Mouse (Mus musculus): ENCODE results near the gene Foxg1. TPM values are rescaled to one million over a fixed set of nuclear protein-coding genes. Genes with fewer than 3 reads are reported as not detected.

Foxg1 gene
- polyA plus RNA-seq, 1 experiment from 2014 or later = not detected

GRCm38 (mm10) chr12:49380442-49380841 lies 2.0 kb upstream of the Foxg1 start:
- Histone ChIP-seq H3K4me3 (ENCODE audit: low read depth, low read length) (no peak overlapping the region), H3K9me3 (ENCODE audit: control insufficient read depth) (no peaks in the 10 kb centered on the region), H3K4me2 (replicated peaks; ENCODE audit: low read depth) (no peak overlapping the region), H3K4me1 (replicated peaks; ENCODE audit: control insufficient read depth, insufficient read depth, low read length) (no peaks in the 10 kb centered on the region), H3K27ac (ENCODE audit: low read depth, low read length) (no peak overlapping the region), H3K27me3 (replicated peaks; ENCODE audit: control insufficient read depth, insufficient read depth, low read length) (peaks cover 100% of the 10 kb centered on the region), H3K36me3 (ENCODE audit: control insufficient read depth, insufficient read depth) (no peaks in the 10 kb centered on the region), H3K9ac (ENCODE audit: low read depth, low read length) (no peak overlapping the region)
- no peak for ATAC-seq
- no peak for TF ChIP-seq CTCF (IDR thresholded peaks at IDR 0.05; ENCODE audit: low read depth)
- 2% methylated on average over 4 of the region's 4 CpGs for WGBS

GRCm38 (mm10) chr12:49381031-49381525 lies 1.4 kb upstream of the Foxg1 start:
- ATAC-seq = no peak
- H3K4me2 ChIP-seq (replicated peaks; ENCODE audit: low read depth) = no peak overlapping the region
- no peak overlapping the region for H3K4me3 ChIP-seq (ENCODE audit: low read depth, low read length)
- H3K4me1 ChIP-seq (replicated peaks; ENCODE audit: control insufficient read depth, insufficient read depth, low read length) = no peaks in the 10 kb centered on the region
- WGBS = 3% methylated on average over 4 of the region's 4 CpGs
- TF ChIP-seq CTCF (IDR thresholded peaks at IDR 0.05; ENCODE audit: low read depth) = no peak
- H3K36me3 ChIP-seq (ENCODE audit: control insufficient read depth, insufficient read depth) = no peaks in the 10 kb centered on the region
- no peaks in the 10 kb centered on the region for H3K9me3 ChIP-seq (ENCODE audit: control insufficient read depth)
- H3K9ac ChIP-seq (ENCODE audit: low read depth, low read length) = no peak overlapping the region
- no peak overlapping the region for H3K27ac ChIP-seq (ENCODE audit: low read depth, low read length)
- H3K27me3 ChIP-seq (replicated peaks; ENCODE audit: control insufficient read depth, insufficient read depth, low read length) = peaks cover 100% of the 10 kb centered on the region

DNA sequence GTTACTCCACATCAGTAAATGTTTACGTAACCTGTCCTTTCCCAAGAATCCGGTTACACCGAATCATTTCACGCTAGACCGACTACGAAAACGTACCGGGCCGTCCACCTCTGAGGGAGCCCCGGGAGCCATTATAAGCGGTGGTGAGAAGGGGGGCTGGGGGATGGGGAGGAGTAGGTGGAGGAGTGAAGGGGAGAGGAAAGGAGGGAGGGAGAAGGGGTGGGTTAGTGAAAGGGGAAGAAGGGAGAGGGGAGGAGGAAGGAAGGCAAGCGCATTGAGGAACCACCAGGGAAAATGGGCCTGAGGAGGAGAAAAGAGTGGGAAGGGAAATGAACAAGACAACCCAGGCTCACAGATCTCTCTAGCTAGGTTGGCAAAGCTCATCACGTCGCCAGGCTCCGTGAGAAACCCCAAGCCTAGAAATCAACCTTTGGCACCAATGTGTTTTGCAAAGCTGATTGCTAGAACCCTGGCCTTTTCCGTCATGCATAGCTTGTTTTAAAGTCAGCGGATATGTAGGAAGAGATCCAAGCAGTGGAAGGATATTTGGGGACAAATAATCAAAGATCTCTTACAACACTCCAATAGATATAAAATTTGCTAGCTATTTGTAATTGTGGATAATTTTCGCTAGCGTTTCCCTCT lies 617 bp upstream of the Foxg1 start:
- no peak overlapping the region for H3K27ac ChIP-seq (ENCODE audit: low read depth, low read length)
- no peak for ATAC-seq
- 2% methylated on average over 19 of the region's 19 CpGs for WGBS
- no peaks in the 10 kb centered on the region for H3K9me3 ChIP-seq (ENCODE audit: control insufficient read depth)
- H3K36me3 ChIP-seq (ENCODE audit: control insufficient read depth, insufficient read depth) = no peaks in the 10 kb centered on the region
- TF ChIP-seq CTCF (IDR thresholded peaks at IDR 0.05; ENCODE audit: low read depth) = no peak
- no peak overlapping the region for H3K9ac ChIP-seq (ENCODE audit: low read depth, low read length)
- H3K27me3 ChIP-seq (replicated peaks; ENCODE audit: control insufficient read depth, insufficient read depth, low read length) = peaks cover 100% of the 10 kb centered on the region
- no peak overlapping the region for H3K4me3 ChIP-seq (ENCODE audit: low read depth, low read length)
- H3K4me1 ChIP-seq (replicated peaks; ENCODE audit: control insufficient read depth, insufficient read depth, low read length) = no peaks in the 10 kb centered on the region
- no peak overlapping the region for H3K4me2 ChIP-seq (replicated peaks; ENCODE audit: low read depth)

- H3K36me3 ChIP-seq (ENCODE audit: control insufficient read depth, insufficient read depth) = no peaks in the 10 kb centered on the region
- 0% methylated on average over 50 of the region's 67 CpGs for WGBS
- peak overlapping the region; percentile 36 for H3K4me3 ChIP-seq (ENCODE audit: low read depth, low read length)
- H3K27me3 ChIP-seq (replicated peaks; ENCODE audit: control insufficient read depth, insufficient read depth, low read length) = peaks cover 91% of the 10 kb centered on the region
- peak; percentile 45; the same call in 1 of the 2 replicates for ATAC-seq
- H3K9ac ChIP-seq (ENCODE audit: low read depth, low read length) = no peak overlapping the region
- H3K9me3 ChIP-seq (ENCODE audit: control insufficient read depth) = no peaks in the 10 kb centered on the region
- no peaks in the 10 kb centered on the region for H3K4me1 ChIP-seq (replicated peaks; ENCODE audit: control insufficient read depth, insufficient read depth, low read length)
- TF ChIP-seq CTCF (IDR thresholded peaks at IDR 0.05; ENCODE audit: low read depth) = no peak
- H3K27ac ChIP-seq (ENCODE audit: low read depth, low read length) = no peak overlapping the region
- peak overlapping the region; percentile 60 for H3K4me2 ChIP-seq (replicated peaks; ENCODE audit: low read depth)
Measured at GRCm38 (mm10) chr12:49383521-49384133, 1.2 kb downstream of the Foxg1 start.

GRCm38 (mm10) chr12:49384295-49384875 lies 1.9 kb downstream of the Foxg1 start:
- peak overlapping the region; percentile 60; the same call in 1 of the 2 replicates for H3K4me2 ChIP-seq (replicated peaks; ENCODE audit: low read depth)
- no peaks in the 10 kb centered on the region for H3K4me1 ChIP-seq (replicated peaks; ENCODE audit: control insufficient read depth, insufficient read depth, low read length)
- H3K27me3 ChIP-seq (replicated peaks; ENCODE audit: control insufficient read depth, insufficient read depth, low read length) = peaks cover 87% of the 10 kb centered on the region
- no peaks in the 10 kb centered on the region for H3K9me3 ChIP-seq (ENCODE audit: control insufficient read depth)
- no peak overlapping the region for H3K9ac ChIP-seq (ENCODE audit: low read depth, low read length)
- H3K4me3 ChIP-seq (ENCODE audit: low read depth, low read length) = peak overlapping the region; percentile 36
- TF ChIP-seq CTCF (IDR thresholded peaks at IDR 0.05; ENCODE audit: low read depth) = no peak
- no peak for ATAC-seq
- 2% methylated on average over 54 of the region's 66 CpGs for WGBS
- H3K36me3 ChIP-seq (ENCODE audit: control insufficient read depth, insufficient read depth) = no peaks in the 10 kb centered on the region
- H3K27ac ChIP-seq (ENCODE audit: low read depth, low read length) = no peak overlapping the region

DNA sequence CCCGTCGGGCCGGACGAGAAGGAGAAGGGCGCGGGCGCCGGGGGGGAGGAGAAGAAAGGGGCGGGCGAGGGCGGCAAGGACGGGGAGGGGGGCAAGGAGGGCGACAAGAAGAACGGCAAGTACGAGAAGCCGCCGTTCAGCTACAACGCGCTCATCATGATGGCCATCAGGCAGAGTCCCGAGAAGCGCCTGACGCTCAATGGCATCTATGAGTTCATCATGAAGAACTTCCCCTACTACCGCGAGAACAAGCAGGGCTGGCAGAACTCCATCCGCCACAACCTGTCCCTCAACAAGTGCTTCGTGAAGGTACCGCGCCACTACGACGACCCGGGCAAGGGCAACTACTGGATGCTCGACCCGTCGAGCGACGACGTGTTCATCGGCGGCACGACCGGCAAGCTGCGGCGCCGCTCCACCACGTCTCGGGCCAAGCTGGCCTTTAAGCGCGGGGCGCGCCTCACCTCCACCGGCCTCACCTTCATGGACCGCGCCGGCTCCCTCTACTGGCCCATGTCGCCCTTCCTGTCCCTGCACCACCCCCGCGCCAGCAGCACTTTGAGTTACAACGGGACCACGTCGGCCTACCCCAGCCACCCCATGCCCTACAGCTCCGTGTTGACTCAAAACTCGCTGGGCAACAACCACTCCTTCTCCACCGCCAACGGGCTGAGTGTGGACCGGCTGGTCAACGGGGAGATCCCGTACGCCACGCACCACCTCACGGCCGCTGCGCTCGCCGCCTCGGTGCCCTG lies 2.6 kb downstream of the Foxg1 start, which contains the start of gene Gm43517:
Gene Gm43517, plus strand, starts transcription at position 299 of the 755 bp plus-strand sequence.
- TF ChIP-seq CTCF (IDR thresholded peaks at IDR 0.05; ENCODE audit: low read depth) = peak; percentile 45
- H3K4me3 ChIP-seq (ENCODE audit: low read depth, low read length) = peak within 1 kb of the TSS; percentile 36
- 2% methylated on average over 60 of the region's 75 CpGs for WGBS
- peak; percentile 36; the same call in 1 of the 2 replicates for ATAC-seq
- no peaks in the 10 kb centered on the region for H3K4me1 ChIP-seq (replicated peaks; ENCODE audit: control insufficient read depth, insufficient read depth, low read length)
- H3K36me3 ChIP-seq (ENCODE audit: control insufficient read depth, insufficient read depth) = no peaks in the 10 kb centered on the region
- no peak within 1 kb of the TSS for H3K27ac ChIP-seq (ENCODE audit: low read depth, low read length)
- no peak within 1 kb of the TSS for H3K9ac ChIP-seq (ENCODE audit: low read depth, low read length)
- no peaks in the 10 kb centered on the region for H3K9me3 ChIP-seq (ENCODE audit: control insufficient read depth)
- H3K27me3 ChIP-seq (replicated peaks; ENCODE audit: control insufficient read depth, insufficient read depth, low read length) = peaks cover 86% of the 10 kb centered on the region
- H3K4me2 ChIP-seq (replicated peaks; ENCODE audit: low read depth) = peak within 1 kb of the TSS; percentile 60
